8 mouse cellular contexts compared by ENCODE assay signal in the genomic region with DNA sequence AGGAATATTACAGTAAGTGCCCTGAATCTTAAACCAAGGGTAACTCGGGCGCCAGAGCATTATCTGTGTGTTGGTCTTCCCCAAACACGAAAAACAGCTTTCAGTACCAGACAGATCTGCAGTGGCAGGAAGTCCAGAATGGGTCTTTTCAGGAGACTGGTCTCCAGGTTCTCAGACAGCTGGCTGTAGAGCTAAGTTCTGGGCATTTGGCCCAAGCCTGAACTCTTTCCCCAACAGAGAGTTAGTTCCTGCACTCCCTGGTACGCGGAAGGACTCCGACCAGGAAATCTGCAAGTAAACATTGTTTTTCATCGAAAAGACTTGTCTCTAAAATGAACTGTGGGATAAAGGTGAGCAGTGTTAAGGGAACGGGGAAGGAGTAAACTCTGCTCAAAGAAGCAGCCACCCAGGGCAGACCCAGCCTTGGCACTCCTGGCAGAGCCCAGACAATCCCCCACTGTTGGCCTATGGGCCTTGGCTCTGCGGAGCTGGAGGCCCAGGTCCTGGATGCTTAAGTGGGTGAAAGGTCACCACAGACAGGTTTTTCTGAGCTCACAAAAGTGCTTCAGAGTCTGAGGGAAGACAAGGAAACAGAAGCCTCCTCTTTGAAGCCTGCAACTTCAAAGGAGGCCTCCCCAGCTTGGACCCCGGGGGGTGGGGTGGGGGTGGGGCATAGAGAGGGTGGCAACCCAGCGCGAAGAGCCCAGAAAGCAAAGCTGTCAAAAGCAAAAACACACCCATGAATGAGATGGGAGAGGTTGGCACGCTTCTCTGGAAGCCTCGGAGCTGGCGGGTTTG. TPM values are rescaled to one million over a fixed set of nuclear protein-coding genes. Genes with fewer than 3 reads are reported as not detected.
DNase-seq lines count a peak whose midpoint lies in the region; ATAC-seq and TF ChIP-seq lines count a peak whose summit lies in the region.

No protein-coding gene starts in this region.

- no peak for TF ChIP-seq CTCF in forebrain, postnatal 0 days (IDR thresholded peaks at IDR 0.05; ENCODE audit: low read depth)

- H3K4me2 ChIP-seq in forebrain, postnatal 0 days (ENCODE audit: low read depth), result peak overlapping the region; percentile 89
- H3K4me2 ChIP-seq in hindbrain, embryonic 13.5 days, result peak overlapping the region; percentile 91
- peak overlapping the region; percentile 87 for H3K4me2 ChIP-seq in stomach, embryonic 15.5 days

- no peaks in the 10 kb centered on the region for H3K9me3 ChIP-seq in forebrain, postnatal 0 days (ENCODE audit: low read length)
- H3K9me3 ChIP-seq in hindbrain, embryonic 13.5 days, result no peaks in the 10 kb centered on the region
- no peaks in the 10 kb centered on the region for H3K9me3 ChIP-seq in stomach, embryonic 15.5 days

- WGBS in forebrain, postnatal 0 days, result 23% methylated on average over 15 of the region's 15 CpGs
- 30% methylated on average over 15 of the region's 15 CpGs for WGBS in hindbrain, embryonic 13.5 days
- 19% methylated on average over 15 of the region's 15 CpGs for WGBS in stomach, embryonic 15.5 days

- H3K27ac ChIP-seq in forebrain, postnatal 0 days (ENCODE audit: low read depth, low read length), result peak overlapping the region; percentile 46
- H3K27ac ChIP-seq in hindbrain, embryonic 13.5 days, result peak overlapping the region; percentile 56
- H3K27ac ChIP-seq in stomach, embryonic 15.5 days, result peak overlapping the region; percentile 88

- no peaks in the 10 kb centered on the region for H3K36me3 ChIP-seq in forebrain, postnatal 0 days (ENCODE audit: insufficient read depth)
- H3K36me3 ChIP-seq in hindbrain, embryonic 13.5 days, result no peaks in the 10 kb centered on the region
- no peaks in the 10 kb centered on the region for H3K36me3 ChIP-seq in stomach, embryonic 15.5 days

- H3K27me3 ChIP-seq in forebrain, postnatal 0 days (ENCODE audit: insufficient read depth, low read length), result no peaks in the 10 kb centered on the region
- no peaks in the 10 kb centered on the region for H3K27me3 ChIP-seq in hindbrain, embryonic 13.5 days
- no peaks in the 10 kb centered on the region for H3K27me3 ChIP-seq in stomach, embryonic 15.5 days (replicated peaks)

- H3K4me3 ChIP-seq in forebrain, postnatal 0 days (ENCODE audit: low read depth, low read length), result peak overlapping the region; percentile 94
- H3K4me3 ChIP-seq in hindbrain, embryonic 13.5 days, result peak overlapping the region; percentile 81
- no peak overlapping the region; the same call in 1 of the 2 replicates for H3K4me3 ChIP-seq in stomach, embryonic 15.5 days (replicated peaks)

- no peak for ATAC-seq in cerebellum, adult (ENCODE audit: insufficient number of reproducible peaks, low FRiP score, low TSS enrichment)
- no peak for ATAC-seq in forebrain, postnatal 0 days
- ATAC-seq in hindbrain, embryonic 13.5 days (ENCODE audit: low FRiP score), result no peak
- ATAC-seq in stomach, embryonic 15.5 days (ENCODE audit: insufficient read depth, low FRiP score, low read depth), result 0 out of 2 replicates have a peak, but pooled peaks have one; percentile 3

- peak overlapping the region; percentile 22; the same call in 1 of the 2 replicates for H3K9ac ChIP-seq in forebrain, postnatal 0 days
- H3K9ac ChIP-seq in hindbrain, embryonic 13.5 days, result peak overlapping the region; percentile 3; the same call in 1 of the 2 replicates
- no peak overlapping the region; the same call in 1 of the 2 replicates for H3K9ac ChIP-seq in stomach, embryonic 15.5 days

- DNase-seq in cerebellum, adult 11-12 months, result peak; percentile 28
- DNase-seq in brain, adult 2 months (ENCODE audit: low read depth, low spot score), result peak; percentile 72
- DNase-seq in forebrain, postnatal 0 days, result peak; percentile 44
- peak; percentile 36 to 39 for DNase-seq in layer of hippocampus, postnatal 25 days (ENCODE audit: extremely low spot score in 1 of 2, low spot score in 1 of 2)
- peak; percentile 72 for DNase-seq in lung, postnatal 36 days

- H3K4me1 ChIP-seq in forebrain, postnatal 0 days (ENCODE audit: insufficient read depth), result peaks cover 21% of the 10 kb centered on the region
- peaks cover 30% of the 10 kb centered on the region for H3K4me1 ChIP-seq in hindbrain, embryonic 13.5 days (replicated peaks)
- H3K4me1 ChIP-seq in stomach, embryonic 15.5 days, result peaks cover 16% of the 10 kb centered on the region

RNA-seq across cellular contexts. Expression of a gene that starts 3.7 kb away (rescaled TPM):
- total RNA-seq in forebrain, postnatal 0 days (2014; rRNA removed), result 278 and 289 TPM in 2 replicates
- polyA plus RNA-seq in forebrain, postnatal 0 days (2015; fragmentation: Nextera tagmentation; extraction: Ambion mirVana), result 69.9 and 78.9 TPM in 2 replicates
- 68.7 and 71.7 TPM in 2 replicates for polyA plus RNA-seq in hindbrain, embryonic 13.5 days (2015; fragmentation: Nextera tagmentation; extraction: Ambion mirVana)
- total RNA-seq in layer of hippocampus, postnatal 25 days (2021), result 100 to 1,000 TPM; 336 to 418 TPM
- polyA plus RNA-seq in stomach, embryonic 15.5 days (2015; fragmentation: Nextera tagmentation; extraction: Ambion mirVana), result 41.5 and 43.8 TPM in 2 replicates
